Mouse (Mus musculus): ENCODE data around the gene C1qtnf7.

GRCm38 (mm10) chr5:43584464-43584863 is 69.1 kb downstream of the C1qtnf7 start:
- TF ChIP-seq CTCF (IDR thresholded peaks at IDR 0.05; ENCODE audit: low read depth, low read length), result no peak
- TF ChIP-seq POLR2A (IDR thresholded peaks at IDR 0.05; ENCODE audit: insufficient read depth, low read length), result no peak
- TF ChIP-seq EP300 (IDR thresholded peaks at IDR 0.05; ENCODE audit: insufficient read depth, low read depth, low read length), result no peak
